In genomic region chr10:4188614-4189402, GRCm38 (mm10) we compare ENCODE assay signal across 8 mouse cellular contexts.
DNase-seq lines count a peak whose midpoint lies in the region; ATAC-seq lines count a peak whose summit lies in the region.

No protein-coding gene starts in this region.

- H3K4me3 ChIP-seq in forebrain, embryonic 12.5 days (replicated peaks), result no peak overlapping the region
- H3K4me3 ChIP-seq in forebrain, embryonic 11.5 days (ENCODE audit: low read depth, low read length), result no peak overlapping the region
- no peak overlapping the region for H3K4me3 ChIP-seq in heart, embryonic 13.5 days

- H3K36me3 ChIP-seq in forebrain, embryonic 12.5 days (replicated peaks), result no peaks in the 10 kb centered on the region
- H3K36me3 ChIP-seq in forebrain, embryonic 11.5 days (ENCODE audit: control insufficient read depth, insufficient read depth, low read length), result no peaks in the 10 kb centered on the region
- H3K36me3 ChIP-seq in heart, embryonic 13.5 days, result no peaks in the 10 kb centered on the region

- no peak overlapping the region for H3K4me2 ChIP-seq in forebrain, embryonic 12.5 days
- no peak overlapping the region for H3K4me2 ChIP-seq in forebrain, embryonic 11.5 days (ENCODE audit: low read depth, low read length, severe bottlenecking)
- H3K4me2 ChIP-seq in heart, embryonic 13.5 days, result no peak overlapping the region

- ATAC-seq in forebrain, embryonic 12.5 days (ENCODE audit: low FRiP score), result peak; percentile 39; the same call in 1 of the 2 replicates
- ATAC-seq in forebrain, embryonic 11.5 days (replicated peaks; ENCODE audit: low FRiP score), result no peak
- ATAC-seq in heart, embryonic 13.5 days (ENCODE audit: extremely low read depth, insufficient number of reproducible peaks, low FRiP score, low TSS enrichment), result peak; percentile 51; the same call in 1 of the 2 replicates

- H3K4me1 ChIP-seq in forebrain, embryonic 12.5 days, result no peaks in the 10 kb centered on the region
- H3K4me1 ChIP-seq in forebrain, embryonic 11.5 days (replicated peaks; ENCODE audit: control insufficient read depth, insufficient read depth, low read length), result no peaks in the 10 kb centered on the region
- H3K4me1 ChIP-seq in heart, embryonic 13.5 days, result peaks cover 18% of the 10 kb centered on the region

- no peak overlapping the region for H3K27ac ChIP-seq in forebrain, embryonic 12.5 days
- no peak overlapping the region for H3K27ac ChIP-seq in forebrain, embryonic 11.5 days (ENCODE audit: low read depth, low read length)
- H3K27ac ChIP-seq in heart, embryonic 13.5 days (replicated peaks), result no peak overlapping the region

- WGBS in forebrain, embryonic 12.5 days, result 87% methylated on average over 18 of the region's 18 CpGs
- 88% methylated on average over 18 of the region's 18 CpGs for WGBS in forebrain, embryonic 11.5 days
- 59% methylated on average over 18 of the region's 18 CpGs for WGBS in heart, embryonic 13.5 days

- no peaks in the 10 kb centered on the region for H3K27me3 ChIP-seq in forebrain, embryonic 12.5 days
- no peaks in the 10 kb centered on the region for H3K27me3 ChIP-seq in forebrain, embryonic 11.5 days (ENCODE audit: control insufficient read depth, insufficient read depth, low read length)
- no peaks in the 10 kb centered on the region for H3K27me3 ChIP-seq in heart, embryonic 13.5 days (replicated peaks)

- no peaks in the 10 kb centered on the region for H3K9me3 ChIP-seq in forebrain, embryonic 12.5 days
- no peaks in the 10 kb centered on the region for H3K9me3 ChIP-seq in forebrain, embryonic 11.5 days (ENCODE audit: control insufficient read depth, low read length)
- no peaks in the 10 kb centered on the region for H3K9me3 ChIP-seq in heart, embryonic 13.5 days

- no peak for DNase-seq in forebrain, embryonic 11.5 days (ENCODE audit: low spot score)
- peak; percentile 86 for DNase-seq in adrenal gland, postnatal 10 days
- peak; percentile 68 to 71 for DNase-seq in kidney, postnatal 25 days
- DNase-seq in ovary, adult 18-20 months (ENCODE audit: low spot score), result peak; percentile 79
- DNase-seq in cerebellum, adult 11-12 months, result no peak
- no peak for DNase-seq in embryo, embryonic 10.5 days (ENCODE audit: low spot score)

- no peak overlapping the region for H3K9ac ChIP-seq in forebrain, embryonic 12.5 days
- no peak overlapping the region for H3K9ac ChIP-seq in forebrain, embryonic 11.5 days (ENCODE audit: low read length)
- H3K9ac ChIP-seq in heart, embryonic 13.5 days, result no peak overlapping the region

Comparison
In these comparisons a context has a peak if more than half of its experiments do, and no peak if none do; other contexts are left out.
1. DNase-seq: peak in adrenal gland, postnatal 10 days (single experiment), kidney, postnatal 25 days (2 of 2) and ovary, adult 18-20 months (single experiment); none in forebrain, embryonic 11.5 days (single experiment), cerebellum, adult 11-12 months (single experiment) and embryo, embryonic 10.5 days (single experiment).